Mouse (Mus musculus) T-helper 1 cell (primary cell): Measurements from ENCODE around the gene Bahd1.

Experiments used
- in situ Hi-C: fragments of 300-600 bp; cut with MboI, MseI; formaldehyde crosslinking; loops from one replicate; pipeline ENCODE4 v1.15.1; 2025; ENCODE audit warnings: high pct_unique_total_duplicates

The Bahd1 gene

GRCm38 (mm10) chr2:118926998-118927739 lies 27.0 kb downstream of the Bahd1 start:
- in situ Hi-C loops: no loop called here

- in situ Hi-C loops: no loop called here
Observed at GRCm38 (mm10) chr2:118941341-118941740, 41.2 kb downstream of the Bahd1 start.

- in situ Hi-C loops: no loop called here
Observed at GRCm38 (mm10) chr2:118943232-118943631, 43.1 kb downstream of the Bahd1 start.

GRCm38 (mm10) chr2:118948818-118949217 lies 48.6 kb downstream of the Bahd1 start:
- in situ Hi-C loops: no loop called here

- in situ Hi-C loops: no loop called here
Observed at GRCm38 (mm10) chr2:118949699-118950098, 49.5 kb downstream of the Bahd1 start.

- in situ Hi-C loops: no loop called here
Observed at GRCm38 (mm10) chr2:118956497-118956896, 56.3 kb downstream of the Bahd1 start.

GRCm38 (mm10) chr2:118959644-118960043 lies 59.5 kb downstream of the Bahd1 start:
- in situ Hi-C loops: no loop called here

GRCm38 (mm10) chr2:118960413-118960812 lies 60.2 kb downstream of the Bahd1 start:
- in situ Hi-C loops: no loop called here

GRCm38 (mm10) chr2:118961546-118961945 lies 61.4 kb downstream of the Bahd1 start:
- in situ Hi-C loops: no loop called here

- in situ Hi-C loops: no loop called here
Observed at GRCm38 (mm10) chr2:118963007-118963675, 63.0 kb downstream of the Bahd1 start.

GRCm38 (mm10) chr2:118963676-118964012 lies 63.5 kb downstream of the Bahd1 start:
- in situ Hi-C loops: no loop called here

GRCm38 (mm10) chr2:118969585-118970147 lies 69.5 kb downstream of the Bahd1 start:
- in situ Hi-C loops: no loop called here

- in situ Hi-C loops: no loop called here
Observed at GRCm38 (mm10) chr2:118972048-118972447, 71.9 kb downstream of the Bahd1 start.

- in situ Hi-C loops: no loop called here
Observed at GRCm38 (mm10) chr2:118972687-118973376, 72.7 kb downstream of the Bahd1 start.
